Mouse (Mus musculus) hindbrain, embryonic 14.5 days (tissue): Measurements from ENCODE around the gene Dnm1. TPM values are rescaled to one million over a fixed set of nuclear protein-coding genes. Genes with fewer than 3 reads are reported as not detected.

Experiments
- ATAC-seq: fragments of 200-750 bp; cut with Nextera tagmentation; 2 replicates; pipeline ENCODE4 v1.8.0; 2017; ENCODE audit warnings: moderate number of reproducible peaks, mild to moderate bottlenecking, moderate TSS enrichment, moderate library complexity; ENCODE audit not compliant: low FRiP score
- DNase-seq: peaks from one replicate; pipeline ENCODE4 v3.0.0-alpha.2; 2015; ENCODE audit warnings: low spot score
- H3K27ac ChIP-seq: fragments of 300-500 bp; sonication (generic); 2 replicates; pipeline ENCODE4 v1.5.1; 2014; ENCODE audit warnings: mild to moderate bottlenecking, moderate library complexity
- H3K27me3 ChIP-seq: fragments of 300-500 bp; sonication (generic); 2 replicates; pipeline ENCODE4 v1.6.1; 2014; ENCODE audit warnings: mild to moderate bottlenecking, low read length, mixed read lengths; ENCODE audit not compliant: control insufficient read depth, insufficient read depth
- H3K36me3 ChIP-seq: fragments of 300-500 bp; sonication (generic); replicated peaks from 2 replicates; pipeline ENCODE4 v1.6.1; 2014; ENCODE audit not compliant: control insufficient read depth, insufficient read depth
- H3K4me1 ChIP-seq: fragments of 300-500 bp; sonication (generic); replicated peaks from 2 replicates; pipeline ENCODE4 v1.6.1; 2014; ENCODE audit warnings: antibody characterized with exemption, low read length, mixed read lengths; ENCODE audit not compliant: control insufficient read depth, insufficient read depth
- H3K4me2 ChIP-seq: fragments of 300-500 bp; sonication (generic); replicated peaks from 2 replicates; pipeline ENCODE4 v1.6.1; 2014; ENCODE audit warnings: mild to moderate bottlenecking, moderate library complexity
- H3K4me3 ChIP-seq: fragments of 300-500 bp; sonication (generic); replicated peaks from 2 replicates; pipeline ENCODE4 v1.5.1; 2014; ENCODE audit warnings: mild to moderate bottlenecking, low read length
- H3K9ac ChIP-seq: fragments of 300-500 bp; sonication (generic); 2 replicates; pipeline ENCODE4 v1.6.1; 2014
- H3K9me3 ChIP-seq: fragments of 300-500 bp; sonication (generic); 2 replicates; pipeline ENCODE4 v1.6.1; 2016; ENCODE audit warnings: low read length; ENCODE audit not compliant: control insufficient read depth
- WGBS: fragments of 180-500 bp; shearing (Covaris S2); extraction: QIAGEN DNeasy Blood & Tissue Kit; methylation state at CpG from one replicate; pipeline ENCODE4 v1.1.7; 2014; 5-methylcytosine and 5-hydroxymethylcytosine counted together
- polyA plus RNA-seq: library from polyadenylated mRNA; unstranded; fragments of >200 nt; fragmentation: Nextera tagmentation; extraction: Ambion mirVana; gene quantifications from 2 replicates; pipeline ENCODE4 v1.2.1, GENCODE M21; 2014

Gene Dnm1
- polyA plus RNA-seq, 1 experiment from 2014 or later: 123 TPM

- ATAC-seq: no peak
- H3K4me2 ChIP-seq: peak overlapping the region; percentile 76; the same call in 1 of the 2 replicates
- H3K27ac ChIP-seq: no peak overlapping the region
- peak overlapping the region; percentile 89; the same call in 1 of the 2 replicates for H3K4me3 ChIP-seq
- no peak overlapping the region for H3K9ac ChIP-seq
- 74% methylated on average over 6 of the region's 6 CpGs for WGBS
- H3K4me1 ChIP-seq: peaks cover 24% of the 10 kb centered on the region
- no peaks in the 10 kb centered on the region for H3K27me3 ChIP-seq
- no peak for DNase-seq
- peaks cover 6% of the 10 kb centered on the region; the same call in 1 of the 2 replicates for H3K36me3 ChIP-seq
- no peaks in the 10 kb centered on the region for H3K9me3 ChIP-seq
These were observed 698 bp upstream of the Dnm1 start for GRCm38 (mm10) chr2:32353836-32354235.

- Histone ChIP-seq H3K4me1 (peaks cover 24% of the 10 kb centered on the region), H3K27me3 (no peaks in the 10 kb centered on the region), H3K9me3 (no peaks in the 10 kb centered on the region), H3K27ac (peak within 1 kb of the TSS; percentile 97), H3K4me3 (peak within 1 kb of the TSS; percentile 89), H3K9ac (peak within 1 kb of the TSS; percentile 96), H3K36me3 (peaks cover 19% of the 10 kb centered on the region), H3K4me2 (peak within 1 kb of the TSS; percentile 76)
- ATAC-seq (peak; percentile 70), DNase-seq (peak; percentile 65)
- whole genome bisulfite sequencing: under 1% methylated on average over 47 of the region's 52 CpGs
These were observed 759 bp downstream of the Dnm1 start, which contains the start of gene Ciz1 for GRCm38 (mm10) chr2:32352151-32353006. TSS of gene Ciz1 (plus strand) at chr2:32352327.

DNA sequence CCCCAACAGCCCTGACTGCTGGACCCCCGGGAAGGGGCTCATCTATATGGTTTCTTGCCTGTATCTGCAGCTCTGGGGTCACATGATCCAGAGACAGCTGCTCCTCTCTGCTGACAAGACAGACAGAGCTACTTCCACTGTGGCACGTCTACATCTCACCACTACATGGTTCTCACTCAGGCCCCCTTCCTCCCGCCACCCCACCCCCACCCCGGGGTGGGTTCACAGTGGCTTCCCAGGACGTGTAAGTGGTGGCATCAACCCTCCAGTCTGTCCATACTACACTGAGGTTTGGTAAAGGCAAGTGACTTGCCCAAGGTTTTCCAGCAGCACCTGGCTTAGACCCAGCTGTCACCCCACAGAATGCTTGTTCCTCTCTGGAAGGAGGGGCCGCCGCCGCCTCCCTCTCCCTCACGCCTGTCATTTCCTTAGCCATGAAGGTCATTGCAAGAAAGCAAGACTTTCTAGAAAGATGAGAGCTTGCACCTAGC, 1.6 kb downstream of the Dnm1 start:
- no peak for ATAC-seq
- Histone ChIP-seq H3K36me3 (peaks cover 25% of the 10 kb centered on the region), H3K4me2 (peak overlapping the region; percentile 76), H3K27ac (peak overlapping the region; percentile 97), H3K9me3 (no peaks in the 10 kb centered on the region), H3K27me3 (no peaks in the 10 kb centered on the region), H3K9ac (peak overlapping the region; percentile 96), H3K4me1 (peaks cover 24% of the 10 kb centered on the region), H3K4me3 (peak overlapping the region; percentile 89)
- 39% methylated on average over 9 of the region's 9 CpGs for whole genome bisulfite sequencing
- no peak for DNase-seq

DNA sequence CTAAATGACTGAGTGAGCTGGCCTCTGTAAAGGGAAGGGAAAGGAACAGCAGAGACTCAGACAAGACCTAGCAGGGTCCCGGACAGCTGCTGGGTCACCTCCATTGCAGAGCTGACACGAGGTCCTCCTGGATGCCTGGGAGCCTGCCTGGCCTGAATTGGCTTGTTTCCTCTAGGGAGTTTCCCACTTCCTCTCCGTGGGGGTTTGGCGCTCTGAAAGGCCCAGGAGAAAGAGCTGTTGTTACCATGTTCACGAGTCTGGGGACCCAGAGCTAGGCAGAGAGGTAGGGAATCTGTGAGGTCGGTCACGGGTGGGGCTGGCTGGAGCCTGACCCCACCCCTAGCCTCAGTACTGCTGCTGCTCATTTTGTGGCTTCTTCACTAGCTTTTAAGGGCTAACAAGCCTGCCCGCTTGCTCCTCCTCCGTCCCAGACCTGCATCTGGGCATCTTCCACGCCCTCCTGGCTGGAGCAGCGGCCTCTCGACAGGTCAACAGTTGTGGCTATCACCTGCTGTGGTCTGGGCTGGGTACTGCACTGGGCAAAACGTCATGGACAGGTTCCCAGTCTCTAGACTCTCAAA, 2.6 kb downstream of the Dnm1 start:
- H3K4me1 ChIP-seq: peaks cover 24% of the 10 kb centered on the region
- DNase-seq: no peak
- no peaks in the 10 kb centered on the region for H3K27me3 ChIP-seq
- no peak overlapping the region for H3K27ac ChIP-seq
- 50% methylated on average over 13 of the region's 13 CpGs for WGBS
- no peak for ATAC-seq
- H3K4me3 ChIP-seq: no peak overlapping the region
- H3K36me3 ChIP-seq: peaks cover 27% of the 10 kb centered on the region
- no peaks in the 10 kb centered on the region for H3K9me3 ChIP-seq
- H3K4me2 ChIP-seq: peak overlapping the region; percentile 76
- peak overlapping the region; percentile 96; the same call in 1 of the 2 replicates for H3K9ac ChIP-seq

- H3K9ac ChIP-seq: no peak overlapping the region
These were observed 3.4 kb downstream of the Dnm1 start for GRCm38 (mm10) chr2:32349625-32350255.

DNA sequence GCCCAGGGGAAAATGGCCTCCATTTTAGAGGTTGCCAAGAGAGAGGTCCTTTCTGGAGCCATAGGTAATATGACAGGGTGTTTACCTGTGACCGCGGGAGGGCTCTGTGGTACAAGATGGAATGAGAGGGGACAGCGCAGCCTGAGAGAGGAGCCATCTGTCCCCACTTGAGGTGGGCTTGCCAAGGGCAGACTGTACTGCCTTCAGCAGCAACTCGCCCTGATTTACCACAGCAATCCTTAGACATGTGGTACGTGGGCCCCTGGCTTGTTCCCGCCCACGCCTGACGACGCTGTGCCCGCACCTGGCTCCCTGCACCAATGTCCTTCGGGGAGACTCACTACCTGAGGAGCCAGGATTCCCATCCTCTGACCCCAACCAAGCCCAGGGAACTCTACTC, 4.8 kb downstream of the Dnm1 start:
- 83% methylated on average over 11 of the region's 11 CpGs for WGBS
- Histone ChIP-seq H3K9me3 (no peaks in the 10 kb centered on the region), H3K36me3 (peaks cover 31% of the 10 kb centered on the region), H3K27me3 (no peaks in the 10 kb centered on the region), H3K4me1 (peaks cover 27% of the 10 kb centered on the region), H3K4me3 (no peak overlapping the region), H3K9ac (no peak overlapping the region), H3K27ac (no peak overlapping the region), H3K4me2 (no peak overlapping the region)
- ATAC-seq: no peak
- DNase-seq: no peak

More at GRCm38 (mm10) chr2:32349625-32350255, 3.4 kb downstream of the Dnm1 start:
- H3K4me2 ChIP-seq: peak overlapping the region; percentile 76; the same call in 1 of the 2 replicates
- H3K27me3 ChIP-seq: no peaks in the 10 kb centered on the region
- no peaks in the 10 kb centered on the region for H3K9me3 ChIP-seq
- H3K36me3 ChIP-seq: peaks cover 27% of the 10 kb centered on the region
- no peak for DNase-seq
- H3K27ac ChIP-seq: no peak overlapping the region
- WGBS: 69% methylated on average over 8 of the region's 8 CpGs
- peaks cover 24% of the 10 kb centered on the region for H3K4me1 ChIP-seq
- no peak for ATAC-seq
- no peak overlapping the region for H3K4me3 ChIP-seq

GRCm38 (mm10) chr2:32347019-32347418, 6.1 kb downstream of the Dnm1 start:
- no peak for DNase-seq
- 80% methylated on average over 6 of the region's 6 CpGs for WGBS
- Histone ChIP-seq H3K4me1 (peaks cover 30% of the 10 kb centered on the region), H3K36me3 (peaks cover 31% of the 10 kb centered on the region), H3K9ac (no peak overlapping the region), H3K27me3 (no peaks in the 10 kb centered on the region), H3K4me3 (no peak overlapping the region), H3K27ac (no peak overlapping the region), H3K9me3 (no peaks in the 10 kb centered on the region), H3K4me2 (no peak overlapping the region)
- no peak for ATAC-seq

DNA sequence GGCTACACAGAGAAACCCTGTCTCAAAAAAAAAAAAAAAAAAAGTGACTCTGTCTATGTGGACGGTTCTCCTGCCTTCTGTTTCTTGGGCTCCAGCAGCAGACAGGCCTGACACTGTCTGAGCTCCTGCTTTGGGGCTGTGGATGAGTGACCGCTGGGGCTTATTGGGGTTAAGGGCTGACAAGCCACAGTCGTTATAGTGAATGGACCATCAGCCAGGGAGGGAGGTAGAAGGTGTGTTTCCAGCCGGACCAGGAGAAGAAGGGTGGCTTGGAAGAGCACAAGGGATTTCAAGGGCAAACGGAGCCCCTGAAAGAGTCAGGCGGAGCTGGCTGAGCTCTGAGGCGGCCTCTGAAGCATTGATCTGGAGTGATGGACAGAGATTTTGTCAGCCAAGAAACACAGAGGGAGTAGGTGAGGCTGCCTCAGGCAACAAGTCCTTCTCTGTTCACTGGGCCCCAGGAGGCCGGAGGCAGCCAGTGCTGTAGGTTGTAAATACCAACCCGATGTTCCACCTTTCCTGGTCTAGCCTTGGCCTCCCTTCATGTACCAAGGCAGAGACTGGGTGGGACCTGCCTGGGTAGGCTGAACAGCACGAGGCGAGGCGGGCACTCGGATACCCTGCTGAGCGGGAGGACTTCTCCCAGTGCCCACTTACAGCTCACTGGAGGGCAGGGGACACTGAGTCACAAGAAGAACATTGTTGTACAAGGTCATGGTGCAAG, 8.4 kb downstream of the Dnm1 start:
- Histone ChIP-seq H3K4me3 (no peak overlapping the region), H3K27ac (no peak overlapping the region), H3K4me2 (no peak overlapping the region), H3K4me1 (peaks cover 13% of the 10 kb centered on the region), H3K9me3 (no peaks in the 10 kb centered on the region), H3K36me3 (peaks cover 34% of the 10 kb centered on the region), H3K27me3 (no peaks in the 10 kb centered on the region), H3K9ac (no peak overlapping the region)
- ATAC-seq: no peak
- DNase-seq: no peak
- WGBS: 68% methylated on average over 14 of the region's 14 CpGs
